Mouse (Mus musculus): Measurements from ENCODE around the gene Lgals9.

Gene Lgals9

DNA sequence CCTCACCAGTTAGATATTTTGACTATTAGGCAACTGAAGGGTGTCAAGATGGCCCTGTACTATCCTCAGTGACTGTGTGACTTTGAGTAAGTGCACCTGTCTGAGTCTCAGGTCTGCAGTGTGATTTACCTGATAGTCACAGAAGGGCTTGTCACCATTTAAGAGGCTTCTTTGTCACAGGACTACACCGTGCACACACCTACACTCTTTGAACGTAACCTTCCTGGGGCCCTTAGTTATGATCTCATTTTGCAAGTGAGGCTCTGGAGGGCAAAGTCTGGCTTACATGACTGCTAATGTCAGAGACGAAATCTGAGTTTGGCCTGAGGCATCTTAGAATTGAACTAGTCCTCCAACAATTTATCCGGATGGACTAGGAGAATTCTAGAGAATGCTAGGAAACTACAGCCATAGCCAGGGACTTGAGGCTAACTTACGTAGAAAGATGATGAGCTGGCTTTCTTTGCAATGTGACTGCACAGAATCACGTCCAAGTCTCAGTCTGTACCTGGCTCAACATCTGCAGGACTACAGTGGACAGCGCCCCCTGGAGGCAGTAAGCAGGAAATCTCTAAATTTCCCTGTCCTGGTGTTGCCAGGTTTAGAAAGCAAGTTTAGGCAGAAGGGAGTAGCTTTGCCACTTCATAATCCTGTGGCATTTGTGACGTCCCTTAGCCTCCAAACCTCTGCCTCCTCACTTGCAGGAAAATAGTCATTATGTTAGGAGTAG, 61.9 kb downstream of the Lgals9 start:
- DNase-seq (ENCODE audit: extremely low read depth, low read depth): peak; percentile 18

DNA sequence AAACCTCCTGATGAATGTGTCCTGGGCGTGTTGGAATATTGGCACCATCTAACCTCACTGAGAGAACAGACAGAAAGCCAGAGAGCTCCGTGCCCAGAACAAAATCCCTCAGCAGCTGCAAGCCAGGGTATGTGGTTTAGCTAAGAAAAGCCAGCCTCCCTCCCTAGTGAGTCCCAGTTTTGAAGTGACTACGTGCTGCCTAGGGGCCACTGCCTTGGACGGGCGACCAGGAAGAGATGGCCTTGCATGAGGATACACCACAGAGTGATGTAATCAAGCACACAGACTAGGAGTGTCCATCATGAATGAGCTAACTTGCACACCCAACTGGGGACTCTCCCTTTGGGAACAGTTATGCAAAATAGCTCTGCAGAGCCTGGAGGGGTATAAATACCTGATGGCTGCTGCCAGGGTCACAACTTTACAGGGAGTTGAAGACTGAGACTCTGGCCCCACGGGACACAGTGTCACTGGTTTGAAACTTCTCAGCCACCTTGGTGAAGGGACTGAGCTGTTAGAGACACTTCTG, 64.3 kb downstream of the Lgals9 start, which contains the start of gene Nos2:
TSS of gene Nos2 (plus strand) at position 377 of the 529 bp plus-strand sequence.
- no peak for DNase-seq (ENCODE audit: extremely low read depth, low read depth)

GRCm38 (mm10) chr11:78919745-78920144, 65.0 kb downstream of the Lgals9 start:
- DNase-seq (ENCODE audit: extremely low read depth, low read depth): no peak

DNA sequence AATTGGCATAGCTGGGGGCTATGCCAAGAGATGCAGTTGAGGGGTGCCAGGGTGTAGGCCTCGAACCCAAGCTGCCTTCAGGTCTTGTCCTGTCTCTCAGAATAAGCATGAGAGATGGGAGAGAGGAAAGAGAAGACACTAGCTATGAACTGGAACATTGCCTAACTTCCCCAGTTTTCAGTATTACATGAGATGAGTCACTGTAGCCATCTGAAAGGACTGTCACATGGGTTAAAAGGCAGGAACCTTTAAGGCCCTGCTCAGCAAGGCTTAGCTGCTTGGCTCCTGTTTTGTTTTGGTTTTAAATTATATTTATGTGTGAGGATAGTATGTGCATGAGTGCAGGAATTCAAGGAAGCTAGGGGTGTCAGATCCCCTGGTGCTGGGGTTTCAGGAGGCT, 68.3 kb downstream of the Lgals9 start:
- no peak for DNase-seq (ENCODE audit: extremely low read depth, low read depth)

DNA sequence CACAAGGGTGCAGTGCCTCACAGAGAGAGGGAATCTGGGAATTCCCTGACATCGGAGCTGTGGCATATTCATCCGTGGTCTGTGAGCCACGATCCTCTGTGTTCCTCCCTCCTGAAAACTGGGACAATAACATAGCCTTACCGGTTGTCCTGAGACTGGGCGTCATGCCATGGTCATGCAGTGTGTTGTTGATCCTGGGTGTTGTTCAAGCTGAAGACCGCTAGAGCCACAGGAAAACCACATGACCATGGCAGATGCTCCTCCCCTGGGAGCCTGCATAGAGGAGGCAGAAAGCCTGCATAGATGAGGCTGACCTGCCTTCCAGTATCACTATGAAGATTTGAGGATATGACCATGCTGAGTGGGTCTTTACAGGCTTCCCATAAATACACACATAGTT, 69.3 kb downstream of the Lgals9 start:
- DNase-seq (ENCODE audit: extremely low read depth, low read depth): no peak
